Mouse (Mus musculus) heart, postnatal 0 days (tissue): ENCODE results near the gene Polr1a.

Experiments
- CTCF ChIP-seq: IDR thresholded peaks from 2 replicates; pipeline ENCODE4 v1.5.1; 2016; ENCODE audit warnings: antibody characterized with exemption, control low read depth, low read depth
- EP300 ChIP-seq: IDR thresholded peaks from 2 replicates; pipeline ENCODE4 v1.6.1; 2016; ENCODE audit warnings: antibody characterized with exemption, low read depth

- TF ChIP-seq CTCF (no peak), EP300 (no peak)
These were observed 531 bp downstream of the Polr1a start for GRCm38 (mm10) chr6:71909384-71909783.
